Mouse (Mus musculus): ENCODE measurements around the gene Gm21973.

DNA sequence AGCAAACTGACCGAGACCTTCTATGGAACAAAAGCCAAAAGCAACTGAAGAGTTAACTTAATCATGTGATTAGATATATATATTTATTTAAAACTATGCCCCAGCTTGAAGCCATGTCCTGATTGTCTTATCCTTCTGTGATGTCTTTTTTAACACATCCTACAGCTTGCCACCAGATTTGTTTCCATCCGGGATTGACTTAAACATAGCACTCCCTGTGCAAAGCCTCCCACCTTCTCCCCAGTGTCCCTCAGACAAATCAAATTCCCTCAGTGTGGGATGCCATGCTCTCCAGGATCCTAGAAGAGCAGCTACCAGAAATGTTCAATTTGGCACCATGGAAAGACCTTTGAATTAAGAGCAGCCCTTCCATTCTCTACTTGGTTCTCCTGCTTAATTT lies 85.7 kb downstream of the Gm21973 start:
- TF ChIP-seq CTCF (conservative IDR thresholded peaks at IDR 0.05; ENCODE audit: low read length) (no peak), NANOG (IDR thresholded peaks at IDR 0.05; ENCODE audit: borderline replicate concordance, low read length) (no peak), POU5F1 (IDR thresholded peaks at IDR 0.05; ENCODE audit: borderline replicate concordance, low read length) (no peak)

Measured in E14TG2a.4 (cell line).